Mouse (Mus musculus): ENCODE results near the gene C530008M17Rik. TPM values are rescaled to one million over a fixed set of nuclear protein-coding genes. Genes with fewer than 3 reads are reported as not detected.
"Not testable (repeated sequence)": the region's sequence is repeated elsewhere in the genome, so short reads cannot be mapped to it uniquely, and the experiment has no call there.

C530008M17Rik gene
- polyA plus RNA-seq, 1 experiment: 26.5 TPM

GRCm38 (mm10) chr5:76892608-76893007 lies 236.3 kb downstream of the C530008M17Rik start:
- no peaks in the 10 kb centered on the region for H3K4me1 ChIP-seq (ENCODE audit: control insufficient read depth, insufficient read depth, low read length)
- H3K27ac ChIP-seq (ENCODE audit: insufficient read depth, low read length): no peak overlapping the region
- H3K4me3 ChIP-seq (ENCODE audit: insufficient read depth, low read length): no peak overlapping the region
- TF ChIP-seq POLR2A (IDR thresholded peaks at IDR 0.05; ENCODE audit: extremely low read depth, insufficient read depth, low read length): no peak
- TF ChIP-seq CTCF (IDR thresholded peaks at IDR 0.05; ENCODE audit: extremely low read depth, insufficient read depth, low read length): no peak

GRCm38 (mm10) chr5:76893084-76893483 lies 236.8 kb downstream of the C530008M17Rik start:
- Histone ChIP-seq H3K4me3 (ENCODE audit: insufficient read depth, low read length) (no peak overlapping the region), H3K27ac (ENCODE audit: insufficient read depth, low read length) (no peak overlapping the region)
- TF ChIP-seq POLR2A (IDR thresholded peaks at IDR 0.05; ENCODE audit: extremely low read depth, insufficient read depth, low read length): no peak
- TF ChIP-seq CTCF (IDR thresholded peaks at IDR 0.05; ENCODE audit: extremely low read depth, insufficient read depth, low read length): no peak

GRCm38 (mm10) chr5:76902131-76902530 lies 245.8 kb downstream of the C530008M17Rik start:
- H3K27ac ChIP-seq (ENCODE audit: insufficient read depth, low read length): no peak overlapping the region
- H3K4me1 ChIP-seq (ENCODE audit: control insufficient read depth, insufficient read depth, low read length): no peaks in the 10 kb centered on the region; the same call in 1 of the 2 replicates
- TF ChIP-seq POLR2A (IDR thresholded peaks at IDR 0.05; ENCODE audit: extremely low read depth, insufficient read depth, low read length) (no peak), CTCF (IDR thresholded peaks at IDR 0.05; ENCODE audit: extremely low read depth, insufficient read depth, low read length) (no peak)
- no peak overlapping the region for H3K4me3 ChIP-seq (ENCODE audit: insufficient read depth, low read length)

More at GRCm38 (mm10) chr5:76893084-76893483, 236.8 kb downstream of the C530008M17Rik start:
- H3K4me1 ChIP-seq (ENCODE audit: control insufficient read depth, insufficient read depth, low read length): no peaks in the 10 kb centered on the region

GRCm38 (mm10) chr5:76904713-76905404 lies 248.5 kb downstream of the C530008M17Rik start:
- Histone ChIP-seq H3K4me3 (ENCODE audit: insufficient read depth, low read length) (peak overlapping the region; percentile 73), H3K27ac (ENCODE audit: insufficient read depth, low read length) (no peak overlapping the region), H3K4me1 (ENCODE audit: control insufficient read depth, insufficient read depth, low read length) (no peaks in the 10 kb centered on the region; the same call in 1 of the 2 replicates)
- TF ChIP-seq POLR2A (IDR thresholded peaks at IDR 0.05; ENCODE audit: extremely low read depth, insufficient read depth, low read length) (no peak), CTCF (IDR thresholded peaks at IDR 0.05; ENCODE audit: extremely low read depth, insufficient read depth, low read length) (no peak)

- peak within 1 kb of the TSS; percentile 58 for H3K27ac ChIP-seq (ENCODE audit: insufficient read depth, low read length)
- TF ChIP-seq CTCF (IDR thresholded peaks at IDR 0.05; ENCODE audit: extremely low read depth, insufficient read depth, low read length) (no peak), POLR2A (IDR thresholded peaks at IDR 0.05; ENCODE audit: extremely low read depth, insufficient read depth, low read length) (peak; percentile 98)
- H3K4me3 ChIP-seq (ENCODE audit: insufficient read depth, low read length): peak within 1 kb of the TSS; percentile 73
- H3K4me1 ChIP-seq (ENCODE audit: control insufficient read depth, insufficient read depth, low read length): no peaks in the 10 kb centered on the region; the same call in 1 of the 2 replicates
These were observed 249.3 kb downstream of the C530008M17Rik start, which contains the start of gene Aasdh for GRCm38 (mm10) chr5:76905405-76906154. TSS of gene Aasdh (minus strand) at chr5:76905514.

GRCm38 (mm10) chr5:76906155-76906499 lies 249.8 kb downstream of the C530008M17Rik start:
- Histone ChIP-seq H3K4me1 (ENCODE audit: control insufficient read depth, insufficient read depth, low read length) (no peaks in the 10 kb centered on the region; the same call in 1 of the 2 replicates), H3K4me3 (ENCODE audit: insufficient read depth, low read length) (peak overlapping the region; percentile 73), H3K27ac (ENCODE audit: insufficient read depth, low read length) (peak overlapping the region; percentile 58)
- TF ChIP-seq CTCF (IDR thresholded peaks at IDR 0.05; ENCODE audit: extremely low read depth, insufficient read depth, low read length) (no peak), POLR2A (IDR thresholded peaks at IDR 0.05; ENCODE audit: extremely low read depth, insufficient read depth, low read length) (no peak)

- Histone ChIP-seq H3K27ac (ENCODE audit: insufficient read depth, low read length) (no peak overlapping the region), H3K4me3 (ENCODE audit: insufficient read depth, low read length) (no peak overlapping the region), H3K4me1 (ENCODE audit: control insufficient read depth, insufficient read depth, low read length) (no peaks in the 10 kb centered on the region; the same call in 1 of the 2 replicates)
- no peak for TF ChIP-seq CTCF (IDR thresholded peaks at IDR 0.05; ENCODE audit: extremely low read depth, insufficient read depth, low read length)
- TF ChIP-seq POLR2A (IDR thresholded peaks at IDR 0.05; ENCODE audit: extremely low read depth, insufficient read depth, low read length): no peak
These were observed 254.5 kb downstream of the C530008M17Rik start for GRCm38 (mm10) chr5:76910807-76911206.

- not testable (repeated sequence) for H3K27ac ChIP-seq (ENCODE audit: insufficient read depth, low read length); H3K4me3 ChIP-seq (ENCODE audit: insufficient read depth, low read length); H3K4me1 ChIP-seq (ENCODE audit: control insufficient read depth, insufficient read depth, low read length)
These were observed 256.2 kb downstream of the C530008M17Rik start for GRCm38 (mm10) chr5:76912522-76912921.

- H3K4me3 ChIP-seq (ENCODE audit: insufficient read depth, low read length): no peak overlapping the region
- H3K4me1 ChIP-seq (ENCODE audit: control insufficient read depth, insufficient read depth, low read length): peaks cover 2% of the 10 kb centered on the region
- no peak overlapping the region for H3K27ac ChIP-seq (ENCODE audit: insufficient read depth, low read length)
- TF ChIP-seq POLR2A (IDR thresholded peaks at IDR 0.05; ENCODE audit: extremely low read depth, insufficient read depth, low read length): no peak
- no peak for TF ChIP-seq CTCF (IDR thresholded peaks at IDR 0.05; ENCODE audit: extremely low read depth, insufficient read depth, low read length)
These were observed 266.5 kb downstream of the C530008M17Rik start for GRCm38 (mm10) chr5:76922833-76923232.

Other genes with a start within 250 kb of the C530008M17Rik start
- 0.44 and 0.47 TPM in 2 replicates for gene Gm7271, start 172.5 kb upstream of the C530008M17Rik start, polyA plus RNA-seq (2012; rRNA removed)
- gene Exoc1, start 127.2 kb upstream of the C530008M17Rik start, polyA plus RNA-seq (2012; rRNA removed): 92.7 and 104 TPM in 2 replicates
- gene Cep135, start 67.8 kb upstream of the C530008M17Rik start, polyA plus RNA-seq (2012; rRNA removed): 5.8 and 6.7 TPM in 2 replicates
- 21.5 and 27.3 TPM in 2 replicates for gene Aasdh, start 249.0 kb downstream of the C530008M17Rik start, polyA plus RNA-seq (2012; rRNA removed)

All from cortical plate, adult 2 months (tissue).